Mouse (Mus musculus) mesoderm, embryonic 11.5 days (tissue): ENCODE measurements around the gene Dpep3.
A peak's percentile ranks its signal among the peaks of the same experiment; 100 is the strongest.

ENCODE experiments used
- DNase-seq: peaks from one replicate; pipeline ENCODE4 v3.0.0-alpha.2; 2012; ENCODE audit warnings: low read depth, low spot score

The Dpep3 gene

GRCm38 (mm10) chr8:105935863-105936603, 43.2 kb downstream of the Dpep3 start:
- no peak for DNase-seq

- no peak for DNase-seq
Observed at GRCm38 (mm10) chr8:105935105-105935504, 44.1 kb downstream of the Dpep3 start.

GRCm38 (mm10) chr8:105933762-105934161, 45.5 kb downstream of the Dpep3 start, which contains the start of gene Ctrl:
Gene Ctrl (minus strand): TSS chr8:105933862.
- DNase-seq = no peak

GRCm38 (mm10) chr8:105932525-105932924, 46.7 kb downstream of the Dpep3 start:
- DNase-seq = no peak

GRCm38 (mm10) chr8:105931271-105931670, 48.0 kb downstream of the Dpep3 start:
- DNase-seq = no peak

GRCm38 (mm10) chr8:105930602-105931001, 48.6 kb downstream of the Dpep3 start:
- DNase-seq = peak; percentile 84

- DNase-seq = no peak
Observed at GRCm38 (mm10) chr8:105925123-105925522, 54.1 kb downstream of the Dpep3 start.
